Mouse (Mus musculus): ENCODE measurements at regions not wholly inside any gene's neighbourhood (a gene's known extent, or its start where the extent isn't known, plus 50 kb on each side); places are given as distances from the start of the nearest gene placed in this dataset.
A peak's percentile ranks its signal among the peaks of the same experiment; 100 is the strongest.

DNA sequence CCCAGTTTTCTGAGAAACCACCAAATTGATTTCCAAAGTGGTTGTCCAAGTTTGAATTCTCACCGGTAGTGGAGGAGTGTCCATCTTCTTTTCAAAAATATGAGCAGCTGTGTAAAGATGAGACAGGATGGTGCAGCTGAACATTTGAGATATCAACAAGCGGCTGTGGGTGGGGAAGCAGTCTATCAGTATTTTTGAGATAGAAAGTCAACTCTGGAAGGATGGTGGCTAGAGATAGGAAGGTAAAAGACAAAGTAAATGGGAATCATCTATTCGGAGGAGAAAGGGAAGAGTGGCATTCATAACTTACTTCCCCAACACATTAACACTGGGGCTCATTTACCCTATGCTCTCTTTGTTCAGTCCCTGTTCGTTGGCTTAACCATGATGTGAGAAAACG, 146.9 kb upstream of the Gmnc start:
- DNase-seq (ENCODE audit: low read depth): no peak

DNA sequence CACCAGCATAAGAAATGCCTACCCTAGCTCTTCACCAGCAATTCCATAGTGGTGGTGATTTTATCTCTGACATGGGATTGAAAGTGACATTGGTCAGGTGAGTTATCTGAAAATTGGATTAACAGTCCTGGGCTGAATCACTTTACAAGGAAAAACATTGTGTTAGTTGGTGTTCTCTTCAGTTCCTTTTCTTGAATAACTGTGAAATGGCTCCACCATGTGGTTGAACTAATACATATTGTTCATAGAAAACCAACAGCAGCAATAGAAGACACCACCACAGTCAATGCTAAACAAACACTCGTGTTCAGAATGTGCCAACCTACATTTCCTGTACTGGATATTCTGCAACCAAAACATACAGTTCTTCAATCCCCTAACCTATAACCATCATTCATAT, 147.5 kb upstream of the Gmnc start:
- peak; percentile 9 for DNase-seq (ENCODE audit: low read depth)

DNA sequence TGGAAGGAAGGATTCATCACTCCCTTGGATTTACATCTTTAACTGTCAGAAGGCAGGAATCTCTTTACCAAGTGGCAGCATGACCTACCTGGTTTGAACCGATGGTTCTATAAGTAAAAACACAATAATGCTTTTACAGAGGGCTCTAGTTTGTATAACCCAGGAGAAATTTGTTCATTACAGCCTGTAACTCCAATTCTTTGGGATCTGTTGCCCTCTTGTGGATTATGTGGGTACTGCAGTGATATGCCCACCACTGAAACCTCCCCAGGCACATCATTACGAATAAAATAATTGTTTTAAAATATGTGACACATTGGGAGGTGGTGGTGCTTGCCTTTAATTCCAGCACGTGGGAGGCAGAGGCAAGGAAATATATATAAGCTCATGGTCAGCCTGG, 148.6 kb upstream of the Gmnc start:
- peak; percentile 34 for DNase-seq (ENCODE audit: low read depth)

DNA sequence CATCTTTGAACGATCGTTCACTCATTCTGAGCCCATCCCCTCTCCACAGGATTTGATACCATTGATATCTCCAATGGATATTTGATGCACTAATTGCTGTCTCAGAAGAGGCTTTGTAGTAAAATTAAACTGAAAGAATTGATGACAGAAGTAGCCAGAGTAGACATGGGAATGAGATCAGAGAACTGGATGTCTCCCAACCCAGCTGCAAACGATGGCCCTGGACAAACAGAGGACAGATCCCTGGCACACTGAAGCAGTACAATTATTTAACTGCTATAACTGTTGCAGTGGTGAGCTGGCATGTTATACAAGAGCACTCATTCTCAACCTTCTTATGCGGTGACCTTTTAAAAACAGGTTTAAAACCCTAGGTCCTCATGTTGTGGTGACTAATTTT, 151.5 kb upstream of the Ostn start:
- no peak for DNase-seq (ENCODE audit: low read depth)

DNA sequence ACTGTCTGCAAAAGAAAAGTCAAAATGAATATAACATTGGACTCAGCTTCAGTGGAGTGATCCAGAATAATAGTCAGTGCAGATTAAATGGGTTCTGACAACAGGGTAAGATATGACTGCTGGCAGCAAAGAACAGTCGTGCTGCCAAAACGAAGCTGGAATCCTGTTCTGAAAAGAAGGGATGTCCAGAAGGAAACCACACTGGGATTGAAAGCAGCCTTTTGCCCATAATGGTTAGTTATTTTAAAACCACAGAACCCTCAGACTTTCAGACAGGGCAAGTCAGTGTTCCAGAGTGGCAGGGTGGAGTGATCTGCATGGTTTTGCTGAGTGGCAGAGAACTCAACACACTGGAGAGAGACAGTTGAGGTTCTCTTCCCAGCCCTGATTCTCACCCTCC, 111.6 kb upstream of the Ostn start:
- DNase-seq (ENCODE audit: low read depth): no peak
